Mouse (Mus musculus): ENCODE data around the gene Caskin2. TPM values are rescaled to one million over a fixed set of nuclear protein-coding genes. Genes with fewer than 3 reads are reported as not detected.

Caskin2 gene
- 0.30 TPM for polyA plus RNA-seq (2017; shearing (Covaris generic))

GRCm38 (mm10) chr11:115813507-115814296 lies at the start of gene Caskin2:
TSS of gene Caskin2 (minus strand) at chr11:115813639.

GRCm38 (mm10) chr11:115858354-115858753 lies 44.9 kb upstream of the Caskin2 start, which contains the start of gene Myo15b:
TSS of gene Myo15b (plus strand) at chr11:115858406.

GRCm38 (mm10) chr11:115823774-115824740 lies 10.6 kb upstream of the Caskin2 start, which contains the start of gene Llgl2:
TSS of gene Llgl2 (plus strand) at chr11:115824049.

GRCm38 (mm10) chr11:115814605-115815450 lies 1.4 kb upstream of the Caskin2 start, which contains the start of gene Tsen54:
TSS of gene Tsen54 (plus strand) at chr11:115814724.

DNA sequence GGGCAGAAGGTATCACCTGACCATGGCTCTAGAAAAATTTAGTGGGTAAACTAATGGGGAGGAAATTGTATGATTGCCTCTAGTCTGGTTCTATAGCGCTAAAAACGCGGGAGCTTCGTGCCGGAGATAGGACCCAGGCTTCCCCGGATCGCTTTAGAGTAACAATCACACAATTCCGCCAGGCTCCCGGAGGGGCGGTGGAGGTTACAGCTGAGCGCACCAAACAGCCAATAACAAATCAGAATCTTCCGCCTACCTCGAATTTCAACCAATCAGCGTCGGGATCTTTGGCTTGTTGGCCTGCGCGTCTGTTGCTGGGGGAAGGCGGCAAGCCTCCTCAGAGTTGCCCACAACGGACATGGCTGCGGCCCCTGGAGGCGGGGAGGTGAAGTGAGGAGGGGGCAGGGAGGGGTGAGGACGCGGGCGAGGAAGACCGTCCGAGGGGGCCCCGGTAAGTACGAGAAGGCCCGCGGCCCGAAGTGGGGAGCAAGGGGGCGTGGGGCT lies 48.3 kb downstream of the Caskin2 start, which contains the start of gene Tmem94:
TSS of gene Tmem94 (plus strand) at position 331 of the 504 bp plus-strand sequence.

Other genes starting within 250 kb of the Caskin2 start
- 76.6 TPM for gene Nup85, start 249.2 kb downstream of the Caskin2 start, polyA plus RNA-seq (2017; shearing (Covaris generic))
- 62.9 TPM for gene Mrps7, start 209.7 kb downstream of the Caskin2 start, polyA plus RNA-seq (2017; shearing (Covaris generic))
- 51.5 TPM for gene Gga3, start 209.6 kb downstream of the Caskin2 start, polyA plus RNA-seq (2017; shearing (Covaris generic))
- 168 TPM for gene Mif4gd, start 200.7 kb downstream of the Caskin2 start, polyA plus RNA-seq (2017; shearing (Covaris generic))
- gene Slc25a19, start 185.3 kb downstream of the Caskin2 start, polyA plus RNA-seq (2017; shearing (Covaris generic)) = 27.4 TPM
- gene Grb2, start 105.0 kb downstream of the Caskin2 start, polyA plus RNA-seq (2017; shearing (Covaris generic)) = 176 TPM
- gene Tmem94, start 48.2 kb downstream of the Caskin2 start, polyA plus RNA-seq (2017; shearing (Covaris generic)) = 20.7 TPM
- gene Tsen54, start 1.1 kb upstream of the Caskin2 start, polyA plus RNA-seq (2017; shearing (Covaris generic)) = 24.6 TPM
- 25.9 TPM for gene Llgl2, start 10.4 kb upstream of the Caskin2 start, polyA plus RNA-seq (2017; shearing (Covaris generic))
- not detected for gene Myo15b, start 44.8 kb upstream of the Caskin2 start, polyA plus RNA-seq (2017; shearing (Covaris generic))
- gene Smim5, start 86.3 kb upstream of the Caskin2 start, polyA plus RNA-seq (2017; shearing (Covaris generic)) = not detected
- gene Smim6, start 98.4 kb upstream of the Caskin2 start, polyA plus RNA-seq (2017; shearing (Covaris generic)) = 0.36 TPM
- 38.0 TPM for gene Sap30bp, start 119.6 kb upstream of the Caskin2 start, polyA plus RNA-seq (2017; shearing (Covaris generic))
- 10.1 TPM for gene Recql5, start 119.8 kb upstream of the Caskin2 start, polyA plus RNA-seq (2017; shearing (Covaris generic))
- gene Itgb4, start 161.1 kb upstream of the Caskin2 start, polyA plus RNA-seq (2017; shearing (Covaris generic)) = not detected
- gene Galk1, start 199.1 kb upstream of the Caskin2 start, polyA plus RNA-seq (2017; shearing (Covaris generic)) = 18.7 TPM
- gene H3f3b, start 214.3 kb upstream of the Caskin2 start, polyA plus RNA-seq (2017; shearing (Covaris generic)) = 1,639 TPM
- gene Unk, start 216.7 kb upstream of the Caskin2 start, polyA plus RNA-seq (2017; shearing (Covaris generic)) = 48.4 TPM